Mouse (Mus musculus) neural tube, postnatal 0 days (tissue): Measurements from ENCODE around the gene Enpp4. TPM values are rescaled to one million over a fixed set of nuclear protein-coding genes. Genes with fewer than 3 reads are reported as not detected.

Source experiments
- polyA plus RNA-seq: library from polyadenylated mRNA; unstranded; fragments of >200 nt; fragmentation: Nextera tagmentation; extraction: Ambion mirVana; gene quantifications from 2 replicates; pipeline ENCODE4 v1.2.1, GENCODE M21; 2015

The Enpp4 gene
- polyA plus RNA-seq = 7.6 and 7.8 TPM in 2 replicates

DNA sequence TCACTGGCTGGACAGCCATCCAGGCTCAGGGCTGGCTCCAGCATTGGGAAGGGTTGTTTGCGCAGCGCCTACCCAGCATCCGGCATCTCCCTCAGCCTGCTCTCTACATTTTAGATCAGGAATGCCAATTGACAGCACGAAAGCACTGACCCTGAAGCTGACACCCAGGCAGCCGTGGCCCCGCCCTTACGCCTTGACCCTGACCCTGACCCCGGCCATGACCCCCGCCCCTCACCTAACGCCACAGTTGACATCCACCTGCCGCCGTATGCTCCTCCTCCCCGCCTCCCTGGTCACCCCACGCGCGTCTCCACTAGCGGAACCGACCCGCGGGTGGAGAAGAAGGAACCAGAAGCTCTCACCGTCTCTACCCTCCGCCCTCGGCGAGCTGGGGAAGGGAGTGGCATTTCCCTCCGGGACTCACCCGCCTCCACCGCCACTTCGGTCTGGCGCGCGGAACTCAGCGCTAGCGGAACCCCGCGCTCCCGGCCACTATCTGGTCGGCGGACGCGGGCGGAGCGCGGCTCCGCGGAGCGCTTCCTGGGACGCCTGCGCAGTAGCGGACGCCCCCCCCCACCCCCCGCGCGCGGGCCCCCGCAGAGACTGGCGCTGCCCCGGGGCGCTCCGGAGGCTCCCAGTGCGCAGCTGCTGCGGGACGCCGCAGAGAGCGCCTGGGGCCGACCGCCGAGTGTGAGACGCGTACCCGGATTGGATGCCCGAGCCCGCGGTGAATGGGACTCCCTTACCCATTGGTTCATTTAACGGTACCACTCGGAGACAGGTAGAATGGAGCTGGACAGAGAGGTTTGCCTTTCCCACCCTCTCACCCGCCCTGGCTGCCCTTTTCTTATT is at the start of gene Enpp4:
TSS of gene Enpp4 (minus strand) at position 523 of the 852 bp plus-strand sequence.

DNA sequence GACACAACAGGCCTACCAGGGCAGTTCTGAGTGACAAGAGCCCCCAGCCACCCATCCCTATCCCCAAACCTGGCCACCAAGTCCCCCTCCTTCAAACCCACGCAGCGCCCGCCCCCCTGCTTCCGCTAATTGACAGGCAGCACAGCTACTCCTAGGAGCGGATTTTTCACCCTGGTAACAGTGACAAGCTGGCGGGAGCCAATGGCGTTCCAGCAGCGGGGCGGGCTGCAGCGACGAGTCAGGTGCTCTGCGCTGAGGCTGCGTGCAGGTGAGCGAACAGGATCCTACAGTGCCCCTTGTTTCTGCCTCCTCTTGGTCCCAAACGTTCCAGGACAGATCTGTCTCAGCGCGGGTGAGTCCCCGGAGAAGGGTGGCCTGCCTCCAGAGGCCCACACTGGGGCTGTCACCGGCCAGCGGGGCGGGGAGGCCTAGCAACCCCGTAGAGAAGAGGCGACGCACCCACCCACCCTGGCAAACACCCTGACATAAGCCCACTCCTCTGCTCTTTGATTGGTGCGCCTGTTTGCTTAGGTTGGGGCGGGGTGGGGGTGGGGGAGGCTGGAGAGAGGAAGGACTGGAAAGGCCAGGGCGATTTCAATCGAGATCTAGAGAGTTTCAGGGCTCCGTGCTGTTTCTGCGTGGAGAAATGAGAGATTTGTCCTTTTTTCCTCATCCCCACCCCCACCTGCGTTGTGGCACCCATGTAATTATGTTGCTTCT is 26.8 kb downstream of the Enpp4 start, which contains the start of gene Enpp5:
TSS of gene Enpp5 (plus strand) at position 183 of the 720 bp plus-strand sequence.

Other genes with a start within 250 kb of the Enpp4 start
- gene Enpp5, start 27.0 kb downstream of the Enpp4 start, polyA plus RNA-seq = 89.1 and 102 TPM in 2 replicates
- gene Clic5, start 82.8 kb upstream of the Enpp4 start, polyA plus RNA-seq = 0.71 and 0.88 TPM in 2 replicates